7 mouse cellular contexts compared by ENCODE assay signal in genomic region chr6:48594043-48594738, GRCm38 (mm10). TPM values are rescaled to one million over a fixed set of nuclear protein-coding genes. Genes with fewer than 3 reads are reported as not detected.
DNase-seq lines count a peak whose midpoint lies in the region; ATAC-seq lines count a peak whose summit lies in the region.

No protein-coding gene starts in this region.

- H3K4me2 ChIP-seq in intestine, embryonic 15.5 days (replicated peaks): peak overlapping the region; percentile 89
- H3K4me2 ChIP-seq in liver, embryonic 15.5 days: peak overlapping the region; percentile 76
- peak overlapping the region; percentile 66 for H3K4me2 ChIP-seq in neural tube, embryonic 12.5 days (replicated peaks)

- peaks cover 10% of the 10 kb centered on the region for H3K4me1 ChIP-seq in intestine, embryonic 15.5 days (replicated peaks)
- peaks cover 24% of the 10 kb centered on the region for H3K4me1 ChIP-seq in liver, embryonic 15.5 days (replicated peaks)
- peaks cover 21% of the 10 kb centered on the region for H3K4me1 ChIP-seq in neural tube, embryonic 12.5 days

- H3K27ac ChIP-seq in intestine, embryonic 15.5 days: peak overlapping the region; percentile 86
- H3K27ac ChIP-seq in liver, embryonic 15.5 days (replicated peaks): peak overlapping the region; percentile 71
- H3K27ac ChIP-seq in neural tube, embryonic 12.5 days: peak overlapping the region; percentile 81

- peak; percentile 69 for ATAC-seq in intestine, embryonic 15.5 days
- ATAC-seq in liver, embryonic 15.5 days (ENCODE audit: insufficient read depth): peak; percentile 21
- ATAC-seq in neural tube, embryonic 12.5 days (ENCODE audit: low FRiP score, low read depth): peak; percentile 74

- H3K9ac ChIP-seq in intestine, embryonic 15.5 days: peak overlapping the region; percentile 88
- H3K9ac ChIP-seq in liver, embryonic 15.5 days: peak overlapping the region; percentile 56
- peak overlapping the region; percentile 88 for H3K9ac ChIP-seq in neural tube, embryonic 12.5 days

- 2% methylated on average over 37 of the region's 41 CpGs for WGBS in intestine, embryonic 15.5 days
- under 1% methylated on average over 41 of the region's 41 CpGs for WGBS in liver, embryonic 15.5 days (ENCODE audit: insufficient replicate concordance)
- WGBS in neural tube, embryonic 12.5 days: under 1% methylated on average over 38 of the region's 41 CpGs

- peaks cover 39% of the 10 kb centered on the region for H3K36me3 ChIP-seq in intestine, embryonic 15.5 days
- peaks cover 22% of the 10 kb centered on the region for H3K36me3 ChIP-seq in liver, embryonic 15.5 days (replicated peaks)
- peaks cover 38% of the 10 kb centered on the region for H3K36me3 ChIP-seq in neural tube, embryonic 12.5 days

- H3K9me3 ChIP-seq in intestine, embryonic 15.5 days: peaks cover 16% of the 10 kb centered on the region
- no peaks in the 10 kb centered on the region for H3K9me3 ChIP-seq in liver, embryonic 15.5 days (replicated peaks)
- peaks cover 23% of the 10 kb centered on the region for H3K9me3 ChIP-seq in neural tube, embryonic 12.5 days

- peak overlapping the region; percentile 91 for H3K4me3 ChIP-seq in intestine, embryonic 15.5 days (replicated peaks)
- H3K4me3 ChIP-seq in liver, embryonic 15.5 days (replicated peaks): peak overlapping the region; percentile 66
- peak overlapping the region; percentile 78 for H3K4me3 ChIP-seq in neural tube, embryonic 12.5 days

- peak; percentile 13 for DNase-seq in thymus, postnatal 25 days
- DNase-seq in thymus, postnatal 14 days: no peak
- DNase-seq in brain, adult 2 months (ENCODE audit: low read depth, low spot score): peak; percentile 88
- peak; percentile 45 to 59 for DNase-seq in frontal cortex, postnatal 14 days (ENCODE audit: low spot score in 2 of 2)

- H3K27me3 ChIP-seq in intestine, embryonic 15.5 days (replicated peaks): no peaks in the 10 kb centered on the region
- no peaks in the 10 kb centered on the region for H3K27me3 ChIP-seq in liver, embryonic 15.5 days
- no peaks in the 10 kb centered on the region for H3K27me3 ChIP-seq in neural tube, embryonic 12.5 days (replicated peaks)

RNA-seq across cellular contexts. Expression of gene Gm44965, which starts 0.5 kb away (rescaled TPM):
- polyA plus RNA-seq in intestine, embryonic 15.5 days (2015; fragmentation: Nextera tagmentation; extraction: Ambion mirVana): not detected in 2 replicates
- not detected in 2 replicates for polyA plus RNA-seq in liver, embryonic 15.5 days (2015; fragmentation: Nextera tagmentation; extraction: Ambion mirVana)
- polyA plus RNA-seq in neural tube, embryonic 12.5 days (2016; fragmentation: Nextera tagmentation; extraction: Ambion mirVana): not detected in 2 replicates

RNA-seq across cellular contexts. Expression of gene Repin1, which starts 0.5 kb away (rescaled TPM):
- 23.6 and 24.9 TPM in 2 replicates for polyA plus RNA-seq in intestine, embryonic 15.5 days (2015; fragmentation: Nextera tagmentation; extraction: Ambion mirVana)
- polyA plus RNA-seq in liver, embryonic 15.5 days (2015; fragmentation: Nextera tagmentation; extraction: Ambion mirVana): 9.9 and 12.4 TPM in 2 replicates
- polyA plus RNA-seq in neural tube, embryonic 12.5 days (2016; fragmentation: Nextera tagmentation; extraction: Ambion mirVana): 42.6 and 44.0 TPM in 2 replicates

RNA-seq across cellular contexts. Expression of gene Gm45021, which starts 4.8 kb away (rescaled TPM):
- polyA plus RNA-seq in intestine, embryonic 15.5 days (2015; fragmentation: Nextera tagmentation; extraction: Ambion mirVana): not detected in 2 replicates
- not detected in 2 replicates for polyA plus RNA-seq in liver, embryonic 15.5 days (2015; fragmentation: Nextera tagmentation; extraction: Ambion mirVana)
- not detected in 2 replicates for polyA plus RNA-seq in neural tube, embryonic 12.5 days (2016; fragmentation: Nextera tagmentation; extraction: Ambion mirVana)

RNA-seq across cellular contexts. Expression of gene Zfp775, which starts 7.7 kb away (rescaled TPM):
- 5.1 and 5.8 TPM in 2 replicates for polyA plus RNA-seq in intestine, embryonic 15.5 days (2015; fragmentation: Nextera tagmentation; extraction: Ambion mirVana)
- 1.7 and 1.9 TPM in 2 replicates for polyA plus RNA-seq in liver, embryonic 15.5 days (2015; fragmentation: Nextera tagmentation; extraction: Ambion mirVana)
- polyA plus RNA-seq in neural tube, embryonic 12.5 days (2016; fragmentation: Nextera tagmentation; extraction: Ambion mirVana): 13.8 TPM in 2 replicates

RNA-seq across cellular contexts. Expression of gene Rarres2, which starts 21.6 kb away (rescaled TPM):
- polyA plus RNA-seq in intestine, embryonic 15.5 days (2015; fragmentation: Nextera tagmentation; extraction: Ambion mirVana): 87.2 and 87.9 TPM in 2 replicates
- polyA plus RNA-seq in liver, embryonic 15.5 days (2015; fragmentation: Nextera tagmentation; extraction: Ambion mirVana): 34.4 and 43.9 TPM in 2 replicates
- 3.9 and 4.7 TPM in 2 replicates for polyA plus RNA-seq in neural tube, embryonic 12.5 days (2016; fragmentation: Nextera tagmentation; extraction: Ambion mirVana)

Comparison
In these comparisons a context has a peak if more than half of its experiments do, and no peak if none do; other contexts are left out.
1. ATAC-seq: peak in every context shown above with its lines; median percentile 74 in neural tube, embryonic 12.5 days; 69 in intestine, embryonic 15.5 days; 21 in liver, embryonic 15.5 days.